ENCODE assay signal across 9 mouse cellular contexts in the genomic region with DNA sequence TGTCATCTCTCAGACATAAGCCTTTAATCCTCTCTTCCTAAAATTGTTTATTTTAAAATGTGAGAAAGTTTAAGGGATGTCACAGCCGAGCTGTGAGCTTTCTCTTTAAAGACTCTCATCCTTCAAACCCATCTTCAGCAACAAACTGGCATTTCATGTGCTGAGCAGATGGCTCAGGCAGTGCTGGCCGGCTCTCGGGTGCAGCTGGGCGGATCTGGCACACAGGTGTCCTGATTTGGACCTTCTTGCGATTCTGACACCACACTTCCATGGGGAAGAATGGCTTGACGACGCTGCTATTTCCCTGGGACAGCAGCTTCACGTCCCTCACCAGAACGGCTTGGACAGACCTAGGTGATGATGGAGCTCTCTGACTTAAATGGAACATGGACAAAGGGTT. TPM values are rescaled to one million over a fixed set of nuclear protein-coding genes. Genes with fewer than 3 reads are reported as not detected.
DNase-seq lines count a peak whose midpoint lies in the region; ATAC-seq lines count a peak whose summit lies in the region.
"Had no signal": no experiment of that assay in that cellular context is flagged by ENCODE, and none has a peak within 500 bp of the region (broad histone marks: within the 10 kb centered on the region; RNA-seq: fewer than 3 reads in every experiment).

No protein-coding gene starts in this region.

- peak overlapping the region; percentile 43 for H3K4me2 ChIP-seq in heart, embryonic 13.5 days
- H3K4me2 ChIP-seq in limb, embryonic 13.5 days (replicated peaks), result peak overlapping the region; percentile 23
- H3K4me2 ChIP-seq in hindbrain, embryonic 14.5 days (replicated peaks), result no peak overlapping the region

- no peak overlapping the region for H3K9ac ChIP-seq in heart, embryonic 13.5 days
- H3K9ac ChIP-seq in limb, embryonic 13.5 days, result no peak overlapping the region
- no peak overlapping the region for H3K9ac ChIP-seq in hindbrain, embryonic 14.5 days

- H3K9me3 ChIP-seq in heart, embryonic 13.5 days, result no peaks in the 10 kb centered on the region
- H3K9me3 ChIP-seq in limb, embryonic 13.5 days, result no peaks in the 10 kb centered on the region
- H3K9me3 ChIP-seq in hindbrain, embryonic 14.5 days (ENCODE audit: control insufficient read depth, low read length), result no peaks in the 10 kb centered on the region

- no peaks in the 10 kb centered on the region for H3K36me3 ChIP-seq in heart, embryonic 13.5 days
- no peaks in the 10 kb centered on the region for H3K36me3 ChIP-seq in limb, embryonic 13.5 days
- H3K36me3 ChIP-seq in hindbrain, embryonic 14.5 days (replicated peaks; ENCODE audit: control insufficient read depth, insufficient read depth), result no peaks in the 10 kb centered on the region

- H3K27ac ChIP-seq in heart, embryonic 13.5 days (replicated peaks), result no peak overlapping the region
- H3K27ac ChIP-seq in limb, embryonic 13.5 days, result no peak overlapping the region
- H3K27ac ChIP-seq in hindbrain, embryonic 14.5 days, result no peak overlapping the region

- ATAC-seq in heart, embryonic 13.5 days (ENCODE audit: extremely low read depth, insufficient number of reproducible peaks, low FRiP score, low TSS enrichment), result no peak
- no peak for ATAC-seq in limb, embryonic 13.5 days (ENCODE audit: low FRiP score, low read depth)
- ATAC-seq in hindbrain, embryonic 14.5 days (ENCODE audit: low FRiP score), result no peak

- 53% methylated on average over 9 of the region's 9 CpGs for WGBS in heart, embryonic 13.5 days
- WGBS in limb, embryonic 13.5 days, result 35% methylated on average over 9 of the region's 9 CpGs
- WGBS in hindbrain, embryonic 14.5 days, result 65% methylated on average over 9 of the region's 9 CpGs

- DNase-seq in heart, adult 11 months, result no peak
- peak; percentile 41 for DNase-seq in cerebellum, adult 11 months
- DNase-seq in forelimb bud, embryonic 11.5 days (ENCODE audit: low read depth, low spot score), result peak; percentile 19
- DNase-seq in urinary bladder, adult 18-20 months (ENCODE audit: low spot score in 2 of 2), result no peak
- DNase-seq in hindbrain, embryonic 14.5 days (ENCODE audit: low spot score), result no peak
- no peak for DNase-seq in retina, postnatal 1 day

- H3K4me3 ChIP-seq in heart, embryonic 13.5 days, result no peak overlapping the region
- H3K4me3 ChIP-seq in limb, embryonic 13.5 days, result no peak overlapping the region
- H3K4me3 ChIP-seq in hindbrain, embryonic 14.5 days (replicated peaks; ENCODE audit: low read length), result no peak overlapping the region
- H3K4me3 ChIP-seq: megakaryocyte, embryonic 14.5 days had no signal

- H3K4me1 ChIP-seq in heart, embryonic 13.5 days, result peaks cover 6% of the 10 kb centered on the region; the same call in 1 of the 2 replicates
- H3K4me1 ChIP-seq in limb, embryonic 13.5 days, result peaks cover 17% of the 10 kb centered on the region
- no peaks in the 10 kb centered on the region for H3K4me1 ChIP-seq in hindbrain, embryonic 14.5 days (replicated peaks; ENCODE audit: control insufficient read depth, insufficient read depth, low read length)
- H3K4me1 ChIP-seq: megakaryocyte, embryonic 14.5 days had no signal

- no peaks in the 10 kb centered on the region for H3K27me3 ChIP-seq in heart, embryonic 13.5 days (replicated peaks)
- H3K27me3 ChIP-seq in limb, embryonic 13.5 days, result no peaks in the 10 kb centered on the region
- H3K27me3 ChIP-seq in hindbrain, embryonic 14.5 days (ENCODE audit: control insufficient read depth, insufficient read depth, low read length), result no peaks in the 10 kb centered on the region
- H3K27me3 ChIP-seq: megakaryocyte, embryonic 14.5 days had no signal

RNA-seq across cellular contexts. Expression of a gene that starts 17.9 kb away (rescaled TPM):
- 1.3 and 1.4 TPM in 2 replicates for polyA plus RNA-seq in heart, embryonic 13.5 days (2015; fragmentation: Nextera tagmentation; extraction: Ambion mirVana)
- 66.6 and 71.3 TPM in 2 replicates for polyA plus RNA-seq in limb, embryonic 13.5 days (2015; fragmentation: Nextera tagmentation; extraction: Ambion mirVana)
- polyA plus RNA-seq in hindbrain, embryonic 14.5 days (2014; fragmentation: Nextera tagmentation; extraction: Ambion mirVana), result 1.2 and 1.7 TPM in 2 replicates

Comparison
In these comparisons a context has a peak if more than half of its experiments do, and no peak if none do; other contexts are left out.
1. DNase-seq: peak in cerebellum, adult 11 months (single experiment) and forelimb bud, embryonic 11.5 days (single experiment); none in heart, adult 11 months (single experiment), urinary bladder, adult 18-20 months (0 of 2), hindbrain, embryonic 14.5 days (single experiment) and retina, postnatal 1 day (single experiment).
2. RNA of a gene that starts 17.9 kb away (polyA plus RNA-seq): 66.6 to 71.3 TPM in limb, embryonic 13.5 days; 1.2 to 1.7 TPM in hindbrain, embryonic 14.5 days and 1.3 to 1.4 TPM in heart, embryonic 13.5 days; every median in the first group is over 10 times any median in the second.